Mouse (Mus musculus) heart, embryonic 10.5 days (tissue): Measurements from ENCODE around the gene Tox2. TPM values are rescaled to one million over a fixed set of nuclear protein-coding genes. Genes with fewer than 3 reads are reported as not detected.

Experiments used
- DNase-seq: peaks from one replicate; pipeline ENCODE4 v3.0.0-alpha.2; 2017; ENCODE audit warnings: low spot score
- H3K27ac ChIP-seq: fragments of 300-500 bp; sonication (generic); 2 replicates; pipeline ENCODE4 v1.5.1; 2016; ENCODE audit warnings: mild to moderate bottlenecking
- H3K27me3 ChIP-seq: fragments of 300-500 bp; sonication (generic); 2 replicates; pipeline ENCODE4 v1.6.1; 2016; ENCODE audit warnings: mild to moderate bottlenecking; ENCODE audit not compliant: poor library complexity, insufficient read depth, severe bottlenecking
- H3K36me3 ChIP-seq: fragments of 300-500 bp; sonication (generic); 2 replicates; pipeline ENCODE4 v1.6.1; 2016; ENCODE audit warnings: mild to moderate bottlenecking, moderate library complexity
- H3K4me1 ChIP-seq: fragments of 300-500 bp; sonication (generic); 2 replicates; pipeline ENCODE4 v1.6.1; 2016; ENCODE audit warnings: mild to moderate bottlenecking
- H3K4me3 ChIP-seq: fragments of 300-500 bp; sonication (generic); 2 replicates; pipeline ENCODE4 v1.5.1; 2016; ENCODE audit warnings: mild to moderate bottlenecking, moderate library complexity
- H3K9me3 ChIP-seq: fragments of 300-500 bp; sonication (generic); 2 replicates; pipeline ENCODE4 v1.6.1; 2016; ENCODE audit warnings: mild to moderate bottlenecking, moderate library complexity
- WGBS: fragments of 180-500 bp; shearing (Covaris S2); methylation state at CpG from one replicate; pipeline ENCODE4 v1.1.7; 2016; 5-methylcytosine and 5-hydroxymethylcytosine counted together
- polyA plus RNA-seq: library from polyadenylated mRNA; unstranded; fragments of >200 nt; fragmentation: Nextera tagmentation; extraction: Ambion mirVana; gene quantifications from 2 replicates; pipeline ENCODE4 v1.2.1, GENCODE M21; 2016

The Tox2 gene
- polyA plus RNA-seq, 1 experiment from 2014 or later: 2.0 TPM

DNA sequence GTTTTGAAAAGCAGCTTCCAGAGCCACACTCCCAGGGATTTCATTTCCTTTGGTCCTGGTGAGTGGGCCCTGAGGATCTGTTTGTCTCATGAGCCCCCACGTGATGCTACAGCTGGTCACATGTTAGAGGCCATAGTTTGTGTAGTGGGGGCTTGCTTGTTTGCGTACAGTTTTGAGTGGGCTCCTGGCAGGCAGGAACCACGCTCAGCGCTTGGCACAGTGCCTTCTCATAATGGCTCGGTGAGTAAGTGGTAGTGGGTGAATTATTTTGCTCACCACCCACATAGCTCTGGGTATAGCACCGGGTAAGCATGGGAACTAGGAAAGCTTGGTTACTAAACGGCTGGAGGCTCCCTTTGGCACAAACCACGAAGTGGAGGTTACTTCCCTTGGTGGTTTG lies 6.2 kb downstream of the Tox2 start:
- Histone ChIP-seq H3K36me3 (no peaks in the 10 kb centered on the region), H3K4me3 (no peak overlapping the region), H3K27me3 (peaks cover 33% of the 10 kb centered on the region), H3K4me1 (peaks cover 12% of the 10 kb centered on the region), H3K27ac (no peak overlapping the region), H3K9me3 (no peaks in the 10 kb centered on the region)
- WGBS: 81% methylated on average over 8 of the region's 8 CpGs
- no peak for DNase-seq

DNA sequence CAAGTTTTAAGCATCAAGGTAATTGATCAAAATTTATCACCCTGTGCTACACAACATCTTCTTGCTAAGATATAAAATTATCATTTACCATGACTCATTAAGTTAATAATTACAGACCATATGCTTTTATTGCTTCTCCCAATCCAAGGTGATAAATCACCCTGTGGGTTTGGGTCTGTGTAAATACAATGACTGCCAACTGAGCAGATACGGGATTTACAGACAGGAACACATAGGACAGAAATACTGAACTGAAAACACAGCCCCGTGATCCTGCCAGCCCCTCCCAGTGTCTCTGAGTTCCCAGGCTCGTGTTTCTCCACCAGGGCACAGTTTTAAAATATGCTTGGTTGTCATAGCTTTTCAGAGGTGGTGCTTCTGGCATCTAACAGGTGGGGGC lies 10.2 kb downstream of the Tox2 start:
- peaks cover 10% of the 10 kb centered on the region for H3K4me1 ChIP-seq
- WGBS: 52% methylated on average over 3 of the region's 3 CpGs

GRCm38 (mm10) chr2:163218095-163218494 lies 15.2 kb downstream of the Tox2 start:
- Histone ChIP-seq H3K9me3 (no peaks in the 10 kb centered on the region), H3K4me1 (peaks cover 29% of the 10 kb centered on the region), H3K27ac (no peak overlapping the region), H3K36me3 (no peaks in the 10 kb centered on the region), H3K4me3 (no peak overlapping the region), H3K27me3 (peaks cover 9% of the 10 kb centered on the region; the same call in 1 of the 2 replicates)
- DNase-seq: no peak
- WGBS: 37% methylated on average over 3 of the region's 3 CpGs

More for the DNA sequence above, 10.2 kb downstream of the Tox2 start:
- Histone ChIP-seq H3K4me3 (no peak overlapping the region), H3K27ac (no peak overlapping the region), H3K9me3 (no peaks in the 10 kb centered on the region), H3K36me3 (no peaks in the 10 kb centered on the region), H3K27me3 (0 out of 2 replicates have a peak, but pooled peaks cover 6% of the 10 kb centered on the region)
- no peak for DNase-seq

GRCm38 (mm10) chr2:163218571-163218970 lies 15.6 kb downstream of the Tox2 start:
- no peaks in the 10 kb centered on the region for H3K9me3 ChIP-seq
- WGBS: 46% methylated on average over 7 of the region's 7 CpGs
- H3K4me1 ChIP-seq: peaks cover 31% of the 10 kb centered on the region
- H3K27ac ChIP-seq: no peak overlapping the region
- peaks cover 9% of the 10 kb centered on the region; the same call in 1 of the 2 replicates for H3K27me3 ChIP-seq
- DNase-seq: no peak
- no peaks in the 10 kb centered on the region for H3K36me3 ChIP-seq
- no peak overlapping the region for H3K4me3 ChIP-seq

GRCm38 (mm10) chr2:163219447-163219846 lies 16.5 kb downstream of the Tox2 start:
- WGBS: 82% methylated on average over 5 of the region's 5 CpGs
- DNase-seq: no peak
- Histone ChIP-seq H3K27ac (no peak overlapping the region), H3K27me3 (peaks cover 9% of the 10 kb centered on the region; the same call in 1 of the 2 replicates), H3K4me1 (peaks cover 39% of the 10 kb centered on the region), H3K36me3 (no peaks in the 10 kb centered on the region), H3K9me3 (no peaks in the 10 kb centered on the region), H3K4me3 (no peak overlapping the region)

DNA sequence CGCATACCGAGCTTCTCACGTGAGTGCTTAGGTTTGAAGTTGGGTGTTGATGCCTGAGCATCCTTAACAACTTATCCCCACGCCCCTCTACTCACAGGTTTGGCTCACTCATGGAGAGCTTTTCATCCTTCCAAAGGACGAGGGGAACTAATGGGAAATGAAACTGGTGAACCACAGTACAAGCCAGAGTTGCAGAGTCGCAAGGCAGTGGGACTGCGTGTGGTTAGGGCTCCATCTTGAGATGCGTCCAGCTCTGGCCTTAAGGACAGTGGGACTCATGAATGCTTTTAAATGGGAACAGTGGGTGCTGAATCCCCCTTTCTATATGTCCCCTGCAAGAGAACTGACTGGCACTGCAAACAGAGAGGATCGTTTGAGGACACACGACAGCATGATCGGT lies 17.8 kb downstream of the Tox2 start:
- H3K4me3 ChIP-seq: no peak overlapping the region
- 87% methylated on average over 11 of the region's 11 CpGs for WGBS
- no peaks in the 10 kb centered on the region for H3K9me3 ChIP-seq
- peaks cover 41% of the 10 kb centered on the region for H3K4me1 ChIP-seq
- no peaks in the 10 kb centered on the region for H3K36me3 ChIP-seq
- no peak overlapping the region for H3K27ac ChIP-seq
- DNase-seq: no peak
- H3K27me3 ChIP-seq: peaks cover 17% of the 10 kb centered on the region; the same call in 1 of the 2 replicates

DNA sequence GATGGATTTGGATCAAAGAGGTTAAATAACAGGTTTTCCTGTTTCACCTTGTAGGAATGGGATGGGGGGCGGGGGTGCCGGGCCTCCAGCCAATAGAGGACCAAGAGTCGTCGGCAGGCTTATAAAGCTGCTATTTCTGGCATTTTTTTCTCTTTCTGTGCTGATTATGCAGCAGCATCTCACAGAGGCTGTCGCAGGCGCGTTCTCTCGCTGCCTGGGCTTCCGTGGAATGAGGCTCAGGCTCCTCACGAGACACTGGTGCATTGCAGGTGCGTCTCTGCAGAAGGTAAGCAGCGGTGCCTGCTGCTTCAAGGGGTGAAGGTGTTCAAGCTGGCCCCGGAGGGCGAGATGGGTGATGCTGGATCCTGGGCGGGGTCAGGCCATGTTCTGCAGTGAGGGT lies 22.4 kb downstream of the Tox2 start:
- DNase-seq: no peak
- Histone ChIP-seq H3K27ac (no peak overlapping the region), H3K27me3 (peaks cover 19% of the 10 kb centered on the region; the same call in 1 of the 2 replicates), H3K4me1 (peaks cover 23% of the 10 kb centered on the region), H3K36me3 (no peaks in the 10 kb centered on the region), H3K4me3 (no peak overlapping the region), H3K9me3 (no peaks in the 10 kb centered on the region)
- 81% methylated on average over 15 of the region's 15 CpGs for WGBS

- 60% methylated on average over 9 of the region's 9 CpGs for WGBS
- no peak for DNase-seq
- peaks cover 17% of the 10 kb centered on the region for H3K4me1 ChIP-seq
These were observed 26.1 kb downstream of the Tox2 start for GRCm38 (mm10) chr2:163229050-163229449.

DNA sequence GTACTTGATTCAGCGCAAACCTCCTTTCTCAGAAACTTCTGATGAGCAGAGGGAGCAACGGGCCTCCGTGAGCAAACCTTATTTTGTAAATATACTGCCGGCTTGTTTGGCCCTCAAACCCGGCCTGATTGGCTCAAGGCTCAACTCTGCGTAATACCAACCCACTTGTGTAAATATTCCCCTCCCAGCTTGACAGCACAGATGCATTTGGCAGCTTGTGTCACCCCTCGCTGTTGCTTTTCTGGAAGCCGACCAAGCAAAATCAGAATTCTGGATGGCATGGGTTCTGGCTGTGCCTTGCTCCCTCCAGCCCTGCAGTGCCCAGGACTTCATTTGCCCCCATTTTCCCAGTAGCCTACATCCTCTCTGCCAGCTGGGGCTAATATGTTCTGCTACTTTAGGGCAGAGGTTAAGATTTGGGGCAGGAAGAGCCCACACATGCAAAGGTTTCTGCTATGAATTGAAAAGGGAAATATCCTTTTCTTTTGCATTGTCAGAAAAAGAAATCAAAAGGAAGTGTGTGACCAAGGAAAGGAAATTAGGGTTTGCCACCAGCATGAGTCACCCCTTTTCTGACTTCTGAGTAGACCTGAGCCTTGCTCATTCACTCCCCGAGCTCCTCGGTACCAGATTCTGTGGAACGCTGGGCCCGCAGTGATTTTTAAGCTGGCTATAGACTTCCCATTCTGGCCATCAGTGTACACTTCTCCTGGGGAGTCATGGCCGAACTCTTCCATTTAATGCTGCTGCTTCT lies 29.0 kb downstream of the Tox2 start:
- WGBS: 80% methylated on average over 13 of the region's 13 CpGs
- Histone ChIP-seq H3K36me3 (no peaks in the 10 kb centered on the region), H3K27me3 (peaks cover 18% of the 10 kb centered on the region), H3K4me1 (0 out of 2 replicates have a peak, but pooled peaks cover 15% of the 10 kb centered on the region), H3K4me3 (no peak overlapping the region), H3K27ac (no peak overlapping the region), H3K9me3 (no peaks in the 10 kb centered on the region)
- DNase-seq: no peak

More at GRCm38 (mm10) chr2:163229050-163229449, 26.1 kb downstream of the Tox2 start:
- no peak overlapping the region for H3K4me3 ChIP-seq
- peaks cover 26% of the 10 kb centered on the region; the same call in 1 of the 2 replicates for H3K27me3 ChIP-seq
- no peaks in the 10 kb centered on the region for H3K36me3 ChIP-seq
- no peaks in the 10 kb centered on the region for H3K9me3 ChIP-seq
- H3K27ac ChIP-seq: no peak overlapping the region

GRCm38 (mm10) chr2:163233666-163234065 lies 30.7 kb downstream of the Tox2 start:
- no peaks in the 10 kb centered on the region for H3K36me3 ChIP-seq
- no peaks in the 10 kb centered on the region for H3K9me3 ChIP-seq
- 0 out of 2 replicates have a peak, but pooled peaks cover 15% of the 10 kb centered on the region for H3K4me1 ChIP-seq
- H3K4me3 ChIP-seq: no peak overlapping the region
- peaks cover 22% of the 10 kb centered on the region for H3K27me3 ChIP-seq
- 63% methylated on average over 9 of the region's 9 CpGs for WGBS
- H3K27ac ChIP-seq: no peak overlapping the region
- no peak for DNase-seq

GRCm38 (mm10) chr2:163236057-163236456 lies 33.1 kb downstream of the Tox2 start:
- Histone ChIP-seq H3K9me3 (no peaks in the 10 kb centered on the region), H3K4me3 (no peak overlapping the region), H3K4me1 (peaks cover 17% of the 10 kb centered on the region; the same call in 1 of the 2 replicates), H3K27ac (no peak overlapping the region), H3K36me3 (no peaks in the 10 kb centered on the region), H3K27me3 (peaks cover 27% of the 10 kb centered on the region)
- 69% methylated on average over 7 of the region's 7 CpGs for WGBS
- no peak for DNase-seq

DNA sequence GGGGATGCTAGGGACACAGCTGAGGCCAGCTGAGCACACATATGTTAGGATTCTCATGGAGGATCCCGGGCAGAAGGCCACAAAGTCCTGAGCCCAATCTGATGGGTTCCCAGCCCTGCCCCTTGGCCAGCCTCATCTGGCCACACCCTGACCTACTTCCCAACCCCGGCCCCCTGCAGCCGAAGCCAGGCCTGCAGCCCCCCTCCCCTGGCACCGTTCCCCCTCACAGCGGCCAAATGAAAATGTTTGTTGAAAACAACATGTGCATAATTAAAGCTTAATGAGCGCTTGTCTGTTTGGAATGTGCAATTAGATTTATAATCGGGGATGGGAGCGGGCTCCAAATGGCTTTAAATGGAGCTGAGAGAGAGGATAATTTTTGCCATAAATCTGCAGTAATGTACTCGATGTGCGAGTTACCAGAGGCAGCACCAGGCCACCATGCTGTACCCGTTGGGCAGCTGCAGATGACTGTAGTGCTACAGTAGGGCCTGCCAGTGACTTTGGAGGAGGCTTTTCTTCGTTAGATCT lies 35.1 kb downstream of the Tox2 start:
- Histone ChIP-seq H3K4me1 (peaks cover 13% of the 10 kb centered on the region; the same call in 1 of the 2 replicates), H3K4me3 (no peak overlapping the region), H3K27ac (no peak overlapping the region), H3K27me3 (peaks cover 13% of the 10 kb centered on the region), H3K9me3 (no peaks in the 10 kb centered on the region), H3K36me3 (no peaks in the 10 kb centered on the region)
- DNase-seq: no peak
- WGBS: 78% methylated on average over 12 of the region's 12 CpGs

DNA sequence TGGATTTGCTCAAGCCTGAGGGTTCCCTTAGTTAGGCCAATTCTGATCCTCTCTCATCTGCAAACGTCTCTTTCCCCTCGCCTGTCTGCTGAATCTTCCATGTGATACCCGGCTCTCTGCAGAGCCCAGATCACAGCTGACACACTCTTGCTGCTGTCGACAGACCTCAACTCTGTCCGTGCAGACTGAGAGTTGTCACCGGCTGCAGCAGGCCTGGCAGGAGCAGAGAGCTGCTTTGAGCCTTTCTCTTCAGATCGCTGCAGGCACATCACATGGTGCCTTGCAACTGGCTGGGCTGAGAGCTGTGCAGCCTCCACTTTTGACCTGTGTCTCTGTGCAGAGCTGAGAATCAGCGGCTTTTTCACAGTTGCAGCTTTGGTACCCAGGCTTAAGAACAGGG lies 37.0 kb downstream of the Tox2 start:
- H3K4me1 ChIP-seq: peaks cover 13% of the 10 kb centered on the region; the same call in 1 of the 2 replicates
- H3K27ac ChIP-seq: 0 out of 2 replicates have a peak overlapping the region, but pooled peaks have one; percentile 2
- H3K27me3 ChIP-seq: peaks cover 13% of the 10 kb centered on the region; the same call in 1 of the 2 replicates
- no peaks in the 10 kb centered on the region for H3K36me3 ChIP-seq
- no peak for DNase-seq
- H3K4me3 ChIP-seq: no peak overlapping the region
- no peaks in the 10 kb centered on the region for H3K9me3 ChIP-seq
- WGBS: 40% methylated on average over 8 of the region's 8 CpGs
